Mouse (Mus musculus): ENCODE data around the gene Lamtor1.
"Not testable (repeated sequence)": the region's sequence is repeated elsewhere in the genome, so short reads cannot be mapped to it uniquely, and the experiment has no call there.

The Lamtor1 gene

GRCm38 (mm10) chr7:101900331-101901097, 5.2 kb upstream of the Lamtor1 start:
- no peak for DNase-seq (ENCODE audit: low read depth)

GRCm38 (mm10) chr7:101901969-101902368, 3.7 kb upstream of the Lamtor1 start:
- no peak for DNase-seq (ENCODE audit: low read depth)

GRCm38 (mm10) chr7:101902846-101903245, 2.9 kb upstream of the Lamtor1 start:
- DNase-seq (ENCODE audit: low read depth): no peak

GRCm38 (mm10) chr7:101906287-101906681, 580 bp downstream of the Lamtor1 start, which contains the start of gene Tomt:
Gene Tomt, minus strand, starts transcription at chr7:101906359.
- DNase-seq (ENCODE audit: low read depth): no peak

GRCm38 (mm10) chr7:101906696-101907095, 992 bp downstream of the Lamtor1 start:
- DNase-seq (ENCODE audit: low read depth): no peak

- no peak for DNase-seq (ENCODE audit: low read depth)
Measured at GRCm38 (mm10) chr7:101908367-101908766, 2.7 kb downstream of the Lamtor1 start.

- no peak for DNase-seq (ENCODE audit: low read depth)
Measured at GRCm38 (mm10) chr7:101910138-101910537, 4.4 kb downstream of the Lamtor1 start.

GRCm38 (mm10) chr7:101911982-101912381, 6.3 kb downstream of the Lamtor1 start:
- no peak for DNase-seq (ENCODE audit: low read depth)

- peak; percentile 64 for DNase-seq (ENCODE audit: low read depth)
Measured at GRCm38 (mm10) chr7:101918071-101918470, 12.4 kb downstream of the Lamtor1 start.

- not testable (repeated sequence) for DNase-seq (ENCODE audit: low read depth)
Measured at GRCm38 (mm10) chr7:101925892-101926291, 20.2 kb downstream of the Lamtor1 start.

GRCm38 (mm10) chr7:101928093-101928492, 22.4 kb downstream of the Lamtor1 start:
- no peak for DNase-seq (ENCODE audit: low read depth)

- DNase-seq (ENCODE audit: low read depth): no peak
Measured at GRCm38 (mm10) chr7:101932551-101932950, 26.8 kb downstream of the Lamtor1 start.

GRCm38 (mm10) chr7:101933300-101933699, 27.6 kb downstream of the Lamtor1 start:
- DNase-seq (ENCODE audit: low read depth): peak; percentile 41

GRCm38 (mm10) chr7:101933751-101934240, 28.1 kb downstream of the Lamtor1 start, which contains the start of the genes Lrrc51 and Numa1:
Gene Lrrc51, minus strand, starts transcription at chr7:101933895.
Gene Numa1, plus strand, starts transcription at chr7:101934111.
- peak; percentile 97 for DNase-seq (ENCODE audit: low read depth)

GRCm38 (mm10) chr7:101935957-101936356, 30.3 kb downstream of the Lamtor1 start:
- no peak for DNase-seq (ENCODE audit: low read depth)

GRCm38 (mm10) chr7:101936996-101937395, 31.3 kb downstream of the Lamtor1 start:
- no peak for DNase-seq (ENCODE audit: low read depth)

GRCm38 (mm10) chr7:101937569-101937968, 31.9 kb downstream of the Lamtor1 start:
- no peak for DNase-seq (ENCODE audit: low read depth)

GRCm38 (mm10) chr7:101938348-101938747, 32.6 kb downstream of the Lamtor1 start:
- no peak for DNase-seq (ENCODE audit: low read depth)

- DNase-seq (ENCODE audit: low read depth): no peak
Measured at GRCm38 (mm10) chr7:101939758-101940157, 34.1 kb downstream of the Lamtor1 start.

GRCm38 (mm10) chr7:101949008-101949407, 43.3 kb downstream of the Lamtor1 start:
- not testable (repeated sequence) for DNase-seq (ENCODE audit: low read depth)

- DNase-seq (ENCODE audit: low read depth): no peak
Measured at GRCm38 (mm10) chr7:101951648-101952047, 45.9 kb downstream of the Lamtor1 start.

GRCm38 (mm10) chr7:101952098-101952497, 46.4 kb downstream of the Lamtor1 start:
- DNase-seq (ENCODE audit: low read depth): no peak

GRCm38 (mm10) chr7:101954163-101954562, 48.5 kb downstream of the Lamtor1 start:
- no peak for DNase-seq (ENCODE audit: low read depth)

- no peak for DNase-seq (ENCODE audit: low read depth)
Measured at GRCm38 (mm10) chr7:101955276-101955675, 49.6 kb downstream of the Lamtor1 start.

Measured in c-Kit-positive CD71-positive TER-119-negative erythroid progenitor cells, embryonic 14.5 days (primary cell).